Mouse (Mus musculus) stomach, embryonic 16.5 days (tissue): Measurements from ENCODE around the gene Magt1. TPM values are rescaled to one million over a fixed set of nuclear protein-coding genes. Genes with fewer than 3 reads are reported as not detected.
"Not testable (repeated sequence)": the region's sequence is repeated elsewhere in the genome, so short reads cannot be mapped to it uniquely, and the experiment has no call there.

Experiments
- ATAC-seq: fragments of 200-750 bp; cut with Nextera tagmentation; 2 replicates; pipeline ENCODE4 v1.8.0; 2017; ENCODE audit warnings: moderate number of reproducible peaks, moderate TSS enrichment; ENCODE audit not compliant: insufficient read depth, low FRiP score
- H3K27ac ChIP-seq: fragments of 300-500 bp; sonication (generic); 2 replicates; pipeline ENCODE4 v1.5.1; 2014; ENCODE audit warnings: low read length
- H3K27me3 ChIP-seq: fragments of 300-500 bp; sonication (generic); 2 replicates; pipeline ENCODE4 v1.6.1; 2014; ENCODE audit warnings: low read length, control low read depth, mixed read lengths; ENCODE audit not compliant: control insufficient read depth, insufficient read depth
- H3K36me3 ChIP-seq: fragments of 300-500 bp; sonication (generic); 2 replicates; pipeline ENCODE4 v1.6.1; 2014; ENCODE audit warnings: low read length; ENCODE audit not compliant: control insufficient read depth, insufficient read depth
- H3K4me1 ChIP-seq: fragments of 300-500 bp; sonication (generic); 2 replicates; pipeline ENCODE4 v1.6.1; 2014; ENCODE audit warnings: low read length, control low read depth, mixed read lengths; ENCODE audit not compliant: control insufficient read depth, insufficient read depth
- H3K4me2 ChIP-seq: fragments of 300-500 bp; sonication (generic); 2 replicates; pipeline ENCODE4 v1.6.1; 2014; ENCODE audit warnings: low read depth, low read length, mixed read lengths
- H3K4me3 ChIP-seq: fragments of 300-500 bp; sonication (generic); replicated peaks from 2 replicates; pipeline ENCODE4 v1.5.1; 2014; ENCODE audit warnings: mild to moderate bottlenecking, low read length
- H3K9ac ChIP-seq: fragments of 300-500 bp; sonication (generic); 2 replicates; pipeline ENCODE4 v1.6.1; 2014; ENCODE audit warnings: low read length
- H3K9me3 ChIP-seq: fragments of 300-500 bp; sonication (generic); replicated peaks from 2 replicates; pipeline ENCODE4 v1.6.1; 2016; ENCODE audit warnings: low read length, control low read depth; ENCODE audit not compliant: control insufficient read depth
- WGBS: fragments of 180-500 bp; shearing (Covaris S2); extraction: QIAGEN DNeasy Blood & Tissue Kit; methylation state at CpG from one replicate; pipeline ENCODE4 v1.1.7; 2014; 5-methylcytosine and 5-hydroxymethylcytosine counted together
- polyA plus RNA-seq: library from polyadenylated mRNA; unstranded; fragments of >200 nt; fragmentation: Nextera tagmentation; extraction: Ambion mirVana; gene quantifications from 2 replicates; pipeline ENCODE4 v1.2.1, GENCODE M21; 2015

Magt1 gene
- polyA plus RNA-seq, 1 experiment from 2014 or later: 82.3 TPM

DNA sequence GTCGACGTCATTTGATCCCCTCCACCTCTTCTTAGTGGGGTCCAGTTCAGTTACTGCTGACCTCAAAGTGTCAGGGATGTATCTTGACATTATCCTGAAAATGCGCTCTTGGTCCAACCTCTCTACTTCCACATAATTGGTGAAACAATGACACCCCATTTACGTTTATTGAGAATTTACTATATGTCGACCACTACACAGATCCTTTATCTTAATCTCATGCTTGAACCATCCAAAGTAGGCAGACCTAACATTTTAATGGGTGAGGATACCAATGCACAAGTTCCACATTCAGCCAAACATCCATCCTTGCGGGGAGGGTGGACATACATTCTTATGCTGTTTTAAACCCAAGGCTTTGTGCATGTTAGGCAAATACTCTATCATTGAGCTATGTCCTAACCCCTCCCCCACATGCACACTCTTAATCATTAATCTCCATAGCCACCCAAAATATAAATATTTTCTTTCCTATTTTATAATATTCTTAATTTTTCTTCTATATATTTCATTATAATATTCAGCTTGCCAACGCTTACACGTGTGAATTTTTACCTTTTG lies 82.1 kb downstream of the Magt1 start:
- Histone ChIP-seq H3K4me2 (peak overlapping the region; percentile 43), H3K27ac (no peak overlapping the region), H3K27me3 (no peaks in the 10 kb centered on the region), H3K4me1 (peaks cover 4% of the 10 kb centered on the region; the same call in 1 of the 2 replicates), H3K9ac (no peak overlapping the region), H3K9me3 (no peaks in the 10 kb centered on the region), H3K36me3 (no peaks in the 10 kb centered on the region), H3K4me3 (peak overlapping the region; percentile 73)
- 0 out of 2 replicates have a peak, but pooled peaks have one; percentile 24 for ATAC-seq
- 36% methylated on average over 8 of the region's 8 CpGs for WGBS

DNA sequence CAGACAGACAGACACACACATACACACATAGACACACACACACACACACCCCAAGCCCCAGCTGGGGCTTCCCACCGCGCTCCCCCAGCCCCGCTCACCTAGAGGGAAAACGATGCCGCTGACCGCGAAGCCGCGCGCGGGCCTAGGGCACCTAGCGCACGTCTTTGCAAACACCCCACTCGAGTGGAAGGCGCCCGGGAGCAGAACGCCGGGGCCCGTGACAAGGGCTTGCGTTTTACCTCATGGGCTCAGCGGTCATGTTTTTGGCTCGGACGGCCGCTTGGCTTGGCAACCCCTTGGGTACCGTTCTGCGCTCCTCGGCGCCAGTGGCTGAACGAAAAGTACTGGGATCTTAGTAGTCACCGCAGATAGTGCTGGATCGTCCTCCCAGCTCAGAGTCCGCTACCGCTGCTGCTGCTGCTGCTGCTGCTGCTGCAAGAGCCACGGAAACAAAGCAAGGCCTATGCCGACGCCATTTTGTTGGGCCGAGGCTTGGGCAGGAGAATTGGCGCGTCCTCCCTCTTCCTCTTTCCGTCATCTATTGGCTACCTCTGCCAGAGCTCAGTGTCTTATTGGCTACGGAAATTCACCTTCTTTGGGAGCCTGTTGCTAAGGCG lies 82.7 kb downstream of the Magt1 start, which contains the start of gene Atrx:
Gene Atrx (minus strand): TSS at position 543 of the 617 bp plus-strand sequence.
- Histone ChIP-seq H3K4me2 (peak within 1 kb of the TSS; percentile 55), H3K9ac (peak within 1 kb of the TSS; percentile 88), H3K4me3 (peak within 1 kb of the TSS; percentile 73), H3K9me3 (no peaks in the 10 kb centered on the region), H3K4me1 (peaks cover 4% of the 10 kb centered on the region; the same call in 1 of the 2 replicates), H3K27me3 (no peaks in the 10 kb centered on the region), H3K27ac (peak within 1 kb of the TSS; percentile 91), H3K36me3 (no peaks in the 10 kb centered on the region)
- 24% methylated on average over 42 of the region's 42 CpGs for WGBS
- ATAC-seq: peak; percentile 91

DNA sequence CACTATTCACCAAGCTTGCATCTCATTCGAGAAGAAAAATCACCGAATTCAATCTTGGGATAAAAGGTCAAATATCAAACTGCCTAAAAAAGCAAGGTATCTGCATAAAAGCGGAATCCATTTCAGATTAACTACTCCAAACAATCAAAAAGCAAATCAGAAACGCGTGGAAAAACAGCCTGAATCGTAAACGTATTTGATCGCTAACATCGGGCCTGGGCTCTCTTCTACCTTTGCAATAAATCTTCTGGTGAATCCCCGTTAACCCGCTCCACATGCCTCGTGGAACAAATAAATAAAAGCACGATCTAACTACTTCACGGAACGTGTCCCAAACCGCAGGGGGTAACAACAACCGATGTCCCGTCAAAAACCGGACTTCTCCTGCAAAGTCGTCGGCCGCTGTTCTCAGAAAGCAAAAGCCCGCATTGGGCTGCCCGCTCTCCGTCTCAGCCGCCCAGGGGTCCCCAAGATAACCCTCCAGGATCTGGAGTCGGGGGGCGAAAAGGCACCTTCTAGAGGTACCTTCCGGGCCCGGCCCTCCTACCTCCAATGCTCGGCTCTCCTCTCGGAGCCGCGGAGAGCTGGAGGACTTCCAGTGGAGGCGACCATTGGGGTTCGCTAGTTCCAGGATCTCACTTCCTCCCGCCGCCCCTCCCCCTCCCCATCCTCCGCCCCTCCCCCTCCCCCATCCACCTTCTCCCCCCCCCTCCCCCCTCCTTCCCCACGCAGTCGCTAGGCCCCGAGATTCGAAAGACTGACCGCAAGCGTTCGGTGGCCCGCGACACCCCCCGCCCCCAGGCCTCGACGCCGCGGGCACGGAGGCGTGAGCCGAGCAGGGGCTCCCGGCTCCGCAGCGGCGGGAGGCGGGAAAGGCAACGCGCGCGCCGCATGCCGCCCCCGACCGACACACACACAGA lies 83.5 kb downstream of the Magt1 start:
- Histone ChIP-seq H3K4me3 (peak overlapping the region; percentile 73), H3K4me1 (peaks cover 4% of the 10 kb centered on the region; the same call in 1 of the 2 replicates), H3K4me2 (peak overlapping the region; percentile 55), H3K9ac (peak overlapping the region; percentile 88), H3K9me3 (no peaks in the 10 kb centered on the region), H3K36me3 (no peaks in the 10 kb centered on the region), H3K27ac (peak overlapping the region; percentile 91), H3K27me3 (no peaks in the 10 kb centered on the region)
- 23% methylated on average over 48 of the region's 69 CpGs for WGBS
- peak; percentile 51; the same call in 1 of the 2 replicates for ATAC-seq

DNA sequence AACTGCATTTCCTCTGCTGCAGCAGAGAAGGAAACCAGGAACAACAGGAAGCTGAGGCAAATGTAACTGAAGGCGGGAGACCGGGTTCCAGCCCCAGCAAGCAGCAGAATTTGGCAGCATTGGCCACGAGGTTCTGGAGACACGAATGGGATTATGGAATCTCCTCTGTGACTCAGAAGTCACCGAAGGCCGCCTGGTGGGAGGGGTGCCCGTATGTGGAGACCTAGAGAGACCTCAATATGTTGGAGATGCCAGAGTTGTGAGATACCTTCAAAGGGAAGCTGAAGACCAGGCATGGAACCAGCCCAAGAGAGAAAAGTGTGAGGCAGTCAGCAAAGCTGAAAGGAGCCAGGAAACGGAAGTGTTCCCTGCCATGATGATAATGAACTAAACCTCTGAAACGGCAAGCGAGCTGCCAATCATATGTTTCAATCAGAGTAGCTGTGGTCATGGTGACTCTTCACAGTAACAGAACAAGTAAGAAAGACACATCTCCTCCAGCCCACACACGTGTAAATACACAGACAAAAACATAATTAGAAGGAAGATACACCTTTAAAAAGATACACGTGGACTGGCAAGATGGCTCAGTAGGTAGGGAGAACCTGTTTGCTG lies 85.5 kb downstream of the Magt1 start:
- Histone ChIP-seq H3K4me2 (peak overlapping the region; percentile 55), H3K27ac (no peak overlapping the region; the same call in 1 of the 2 replicates), H3K4me1 (peaks cover 4% of the 10 kb centered on the region; the same call in 1 of the 2 replicates), H3K9ac (no peak overlapping the region), H3K9me3 (no peaks in the 10 kb centered on the region), H3K27me3 (no peaks in the 10 kb centered on the region), H3K36me3 (no peaks in the 10 kb centered on the region), H3K4me3 (no peak overlapping the region)
- WGBS: 54% methylated on average over 12 of the region's 12 CpGs
- ATAC-seq: no peak

DNA sequence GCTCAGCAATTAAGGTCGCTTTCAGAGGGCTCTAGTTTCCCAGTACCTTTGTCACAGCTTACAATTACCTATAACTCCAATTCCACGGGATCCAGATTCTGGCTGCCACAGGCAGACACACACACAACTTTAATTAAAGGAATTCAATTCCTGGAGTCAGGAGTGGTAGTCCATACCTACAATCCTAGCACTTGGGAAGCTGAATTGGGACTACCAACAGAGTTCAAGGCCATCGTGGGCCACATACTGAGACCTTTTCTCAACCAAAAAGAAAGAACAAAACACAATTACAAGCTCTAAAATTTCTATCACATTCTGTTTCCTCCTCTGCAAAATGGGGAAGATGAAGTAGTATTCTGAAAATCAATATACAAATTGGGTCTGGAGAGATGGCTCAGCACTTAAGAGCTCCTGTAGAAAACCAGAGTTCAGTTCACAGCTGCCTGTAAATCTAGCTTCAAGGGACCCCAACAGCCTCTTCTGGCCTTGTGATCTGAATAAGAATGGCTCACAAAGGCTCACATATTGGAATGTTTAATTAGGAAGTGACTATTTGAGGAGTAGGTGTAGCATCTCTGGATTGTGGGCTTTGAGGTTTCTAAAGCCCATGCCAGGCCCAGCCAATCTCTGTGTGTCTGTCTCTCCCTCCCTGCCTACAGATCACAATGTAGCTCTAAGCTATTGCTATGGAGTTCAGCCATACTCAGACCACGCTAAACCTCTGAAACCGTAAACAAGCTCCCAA lies 87.2 kb downstream of the Magt1 start:
- 83% methylated on average over 5 of the region's 5 CpGs for WGBS
- Histone ChIP-seq H3K9me3 (no peaks in the 10 kb centered on the region), H3K4me2 (no peak overlapping the region), H3K27me3 (no peaks in the 10 kb centered on the region), H3K4me3 (no peak overlapping the region), H3K9ac (no peak overlapping the region), H3K36me3 (no peaks in the 10 kb centered on the region), H3K27ac (no peak overlapping the region), H3K4me1 (peaks cover 4% of the 10 kb centered on the region; the same call in 1 of the 2 replicates)
- ATAC-seq: no peak

DNA sequence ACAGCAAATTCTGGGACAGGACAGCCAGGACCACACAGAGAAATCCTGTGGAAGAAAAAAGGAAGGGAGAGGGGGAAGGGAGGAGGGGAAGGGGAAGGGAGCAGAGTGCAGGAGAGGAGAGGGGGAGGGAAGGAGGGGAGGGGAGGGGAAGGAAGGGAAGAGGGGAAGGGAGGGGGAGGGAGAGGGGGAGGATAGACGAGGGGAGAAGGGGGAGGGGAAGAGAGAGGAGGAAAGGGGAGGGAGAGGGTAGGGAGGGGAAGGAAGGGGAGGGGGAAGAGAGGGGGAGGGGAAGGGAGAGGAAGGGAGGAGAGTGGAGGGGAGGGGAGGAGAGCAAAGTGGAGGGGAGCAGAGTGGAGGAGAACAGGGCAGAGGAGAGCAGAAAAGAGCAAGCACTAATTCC lies 87.8 kb downstream of the Magt1 start:
- Histone ChIP-seq H3K4me2 (no peak overlapping the region), H3K4me1 (peaks cover 4% of the 10 kb centered on the region; the same call in 1 of the 2 replicates), H3K27ac (no peak overlapping the region), H3K4me3 (no peak overlapping the region), H3K9ac (no peak overlapping the region), H3K9me3 (no peaks in the 10 kb centered on the region), H3K27me3 (no peaks in the 10 kb centered on the region), H3K36me3 (no peaks in the 10 kb centered on the region)
- ATAC-seq: no peak
- no CpG with 5 or more reads among the region's 1 CpGs for WGBS

DNA sequence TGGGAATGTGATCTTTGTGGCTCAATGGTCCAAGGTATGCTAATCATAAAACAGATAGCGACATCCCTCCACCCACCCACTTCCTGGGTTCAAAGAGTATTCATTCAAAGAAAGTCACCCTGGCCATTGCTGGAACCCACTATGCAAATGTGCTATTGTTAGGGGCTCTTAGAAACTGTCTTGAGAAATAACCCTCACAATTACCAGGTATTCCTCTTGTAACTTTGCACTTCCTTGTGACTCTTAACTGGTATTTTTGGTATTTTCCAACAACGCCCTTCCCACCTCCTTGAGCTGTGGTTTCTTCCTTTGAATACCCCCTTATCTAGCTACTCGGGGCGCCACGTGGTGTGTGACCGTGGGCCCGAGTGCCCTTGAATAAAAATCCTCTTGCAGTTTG lies 88.7 kb downstream of the Magt1 start:
- H3K9ac ChIP-seq, H3K27ac ChIP-seq, H3K4me3 ChIP-seq, H3K9me3 ChIP-seq, H3K36me3 ChIP-seq, H3K4me2 ChIP-seq, H3K4me1 ChIP-seq, H3K27me3 ChIP-seq, ATAC-seq: not testable (repeated sequence)
- 85% methylated on average over 7 of the region's 7 CpGs for WGBS

DNA sequence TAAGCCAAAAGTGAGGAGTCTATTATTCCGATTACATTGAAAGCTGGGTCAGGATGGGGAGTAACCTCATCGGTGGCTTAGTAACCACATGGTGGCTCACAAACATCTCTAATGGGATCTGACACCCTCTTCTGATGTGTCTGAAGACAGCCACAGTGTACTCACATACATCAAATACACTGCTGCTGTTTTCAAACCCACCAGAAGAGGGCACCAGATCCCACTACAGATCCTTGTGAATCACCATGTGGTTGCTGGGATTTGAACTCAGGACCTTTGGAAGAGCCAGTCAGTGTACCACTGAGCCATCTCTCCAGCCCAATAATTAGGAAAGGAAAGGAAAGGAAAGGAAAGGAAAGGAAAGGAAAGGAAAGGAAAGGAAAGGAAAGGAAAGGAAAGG lies 90.3 kb downstream of the Magt1 start:
- Histone ChIP-seq H3K9me3 (no peaks in the 10 kb centered on the region), H3K4me1 (peaks cover 2% of the 10 kb centered on the region; the same call in 1 of the 2 replicates), H3K27me3 (no peaks in the 10 kb centered on the region), H3K4me3 (no peak overlapping the region), H3K4me2 (no peak overlapping the region), H3K9ac (no peak overlapping the region), H3K36me3 (no peaks in the 10 kb centered on the region), H3K27ac (no peak overlapping the region)
- 92% methylated on average over 2 of the region's 2 CpGs for WGBS
- no peak for ATAC-seq
